Mouse (Mus musculus): ENCODE measurements around the gene Ush2a.

Ush2a gene

GRCm38 (mm10) chr1:188385733-188386261 lies 124.0 kb downstream of the Ush2a start:
- DNase-seq (ENCODE audit: low spot score in 2 of 2) = no peak

- no peak for DNase-seq (ENCODE audit: low spot score in 2 of 2)
Measured at GRCm38 (mm10) chr1:188387321-188387720, 125.5 kb downstream of the Ush2a start.

GRCm38 (mm10) chr1:188387820-188388471 lies 126.1 kb downstream of the Ush2a start:
- no peak for DNase-seq (ENCODE audit: low spot score in 2 of 2)

GRCm38 (mm10) chr1:188390080-188390479 lies 128.3 kb downstream of the Ush2a start:
- DNase-seq (ENCODE audit: low spot score in 2 of 2) = no peak

- DNase-seq (ENCODE audit: low spot score in 2 of 2) = no peak
Measured at GRCm38 (mm10) chr1:188407176-188407575, 145.4 kb downstream of the Ush2a start.

GRCm38 (mm10) chr1:188407613-188408386 lies 146.0 kb downstream of the Ush2a start:
- DNase-seq (ENCODE audit: low spot score in 2 of 2) = no peak

GRCm38 (mm10) chr1:188410547-188410946 lies 148.7 kb downstream of the Ush2a start:
- no peak for DNase-seq (ENCODE audit: low spot score in 2 of 2)

GRCm38 (mm10) chr1:188420543-188420942 lies 158.7 kb downstream of the Ush2a start:
- DNase-seq (ENCODE audit: low spot score in 2 of 2) = no peak

GRCm38 (mm10) chr1:188428172-188428571 lies 166.3 kb downstream of the Ush2a start:
- DNase-seq (ENCODE audit: low spot score in 2 of 2) = no peak

GRCm38 (mm10) chr1:188430689-188431088 lies 168.9 kb downstream of the Ush2a start:
- no peak for DNase-seq (ENCODE audit: low spot score in 2 of 2)

- no peak for DNase-seq (ENCODE audit: low spot score in 2 of 2)
Measured at GRCm38 (mm10) chr1:188447964-188448363, 186.1 kb downstream of the Ush2a start.

GRCm38 (mm10) chr1:188456466-188457175 lies 194.8 kb downstream of the Ush2a start:
- DNase-seq (ENCODE audit: low spot score in 2 of 2) = no peak

GRCm38 (mm10) chr1:188457221-188458008 lies 195.6 kb downstream of the Ush2a start:
- DNase-seq (ENCODE audit: low spot score in 2 of 2) = no peak

- no peak for DNase-seq (ENCODE audit: low spot score in 2 of 2)
Measured at GRCm38 (mm10) chr1:188461203-188461602, 199.4 kb downstream of the Ush2a start.

- no peak for DNase-seq (ENCODE audit: low spot score in 2 of 2)
Measured at GRCm38 (mm10) chr1:188464653-188465052, 202.8 kb downstream of the Ush2a start.

GRCm38 (mm10) chr1:188468371-188468783 lies 206.6 kb downstream of the Ush2a start:
- DNase-seq (ENCODE audit: low spot score in 2 of 2) = no peak

GRCm38 (mm10) chr1:188504958-188505357 lies 243.1 kb downstream of the Ush2a start:
- DNase-seq (ENCODE audit: low spot score in 2 of 2) = no peak

- DNase-seq (ENCODE audit: low spot score in 2 of 2) = no peak
Measured at GRCm38 (mm10) chr1:188518792-188519191, 257.0 kb downstream of the Ush2a start.

GRCm38 (mm10) chr1:188527451-188527850 lies 265.6 kb downstream of the Ush2a start:
- no peak for DNase-seq (ENCODE audit: low spot score in 2 of 2)

- no peak for DNase-seq (ENCODE audit: low spot score in 2 of 2)
Measured at GRCm38 (mm10) chr1:188529606-188530131, 267.8 kb downstream of the Ush2a start.

- no peak for DNase-seq (ENCODE audit: low spot score in 2 of 2)
Measured at GRCm38 (mm10) chr1:188537021-188537420, 275.2 kb downstream of the Ush2a start.

All from natural killer cell, adult 2 months (primary cell).